Mouse (Mus musculus): Measurements from ENCODE around the gene Dmrtc2. TPM values are rescaled to one million over a fixed set of nuclear protein-coding genes. Genes with fewer than 3 reads are reported as not detected.
A peak's percentile ranks its signal among the peaks of the same experiment; 100 is the strongest.
"Not testable (repeated sequence)": the region's sequence is repeated elsewhere in the genome, so short reads cannot be mapped to it uniquely, and the experiment has no call there.

The Dmrtc2 gene
- not detected in 2 replicates for polyA plus RNA-seq (2016; fragmentation: Nextera tagmentation; extraction: Ambion mirVana)

DNA sequence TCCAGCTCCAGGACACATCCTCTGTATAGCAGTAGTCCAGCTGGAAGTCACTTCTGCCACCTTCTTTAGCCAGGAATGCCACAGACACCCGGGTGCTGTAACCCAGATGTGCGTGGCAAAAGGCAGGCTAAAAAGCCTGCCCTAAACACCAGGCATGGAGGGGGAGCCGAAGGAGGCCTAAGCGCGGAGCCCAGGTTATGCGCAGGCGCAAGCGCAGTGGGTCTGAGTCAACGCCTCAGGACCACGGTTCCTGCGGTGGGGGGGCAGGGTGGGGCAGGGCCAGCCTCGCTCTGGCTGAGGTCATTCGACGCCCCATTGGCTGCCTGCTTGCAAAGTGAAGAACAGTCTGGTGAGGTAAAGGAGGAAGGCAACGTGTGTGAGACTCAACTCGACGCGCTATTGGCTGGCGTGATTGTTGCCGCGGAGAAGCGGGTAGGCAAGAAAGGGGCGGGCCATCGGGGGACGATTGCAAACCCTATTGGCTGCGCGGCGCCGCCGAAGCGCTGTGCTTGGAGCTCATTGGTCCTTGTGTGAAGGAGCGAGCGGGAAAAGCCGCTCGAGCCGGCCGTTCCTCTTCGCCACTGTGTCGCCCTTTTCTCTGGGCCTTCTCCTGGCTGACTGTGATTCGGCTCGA, at the start of gene Dmrtc2, which contains the start of gene Lypd4:
Gene Dmrtc2, plus strand, starts transcription at position 526 of the 634 bp plus-strand sequence.
Gene Lypd4, minus strand, starts transcription at position 410 of the 634 bp plus-strand sequence.
- 0 out of 2 replicates have a peak within 1 kb of the TSS, but pooled peaks have one; percentile 12 for H3K4me3 ChIP-seq
- H3K9me3 ChIP-seq = peaks cover 4% of the 10 kb centered on the region; the same call in 1 of the 2 replicates
- H3K27ac ChIP-seq = no peak within 1 kb of the TSS
- peaks cover 52% of the 10 kb centered on the region for H3K27me3 ChIP-seq (ENCODE audit: insufficient read depth, poor library complexity, severe bottlenecking)
- WGBS = 46% methylated on average over 41 of the region's 41 CpGs
- H3K36me3 ChIP-seq = no peaks in the 10 kb centered on the region
- no peak for DNase-seq (ENCODE audit: low spot score)
- H3K4me1 ChIP-seq = 0 out of 2 replicates have a peak, but pooled peaks cover 5% of the 10 kb centered on the region

DNA sequence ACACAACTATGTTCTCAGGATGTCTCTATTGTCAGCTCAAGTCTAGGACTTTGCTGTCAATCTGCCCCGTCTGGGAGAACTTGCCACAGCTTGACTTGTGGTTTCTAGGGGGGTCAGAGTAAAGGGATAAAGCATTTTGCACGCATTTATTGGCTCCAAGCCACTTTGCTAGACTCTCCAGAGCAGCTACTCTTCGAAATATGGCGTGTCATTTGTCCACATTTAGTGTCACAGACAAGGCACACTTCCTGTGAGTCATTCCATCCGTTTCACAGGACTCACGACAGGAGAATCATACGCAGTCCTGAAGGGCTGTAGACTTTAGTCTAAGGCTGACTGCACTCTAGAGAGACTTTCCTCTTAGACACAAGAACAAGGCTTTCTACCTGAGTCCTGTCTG, 45.4 kb upstream of the Dmrtc2 start:
- 66% methylated on average over 7 of the region's 7 CpGs for WGBS
- Histone ChIP-seq H3K9me3 (no peaks in the 10 kb centered on the region), H3K4me1 (no peaks in the 10 kb centered on the region), H3K4me3 (no peak overlapping the region), H3K36me3 (no peaks in the 10 kb centered on the region), H3K27ac (no peak overlapping the region), H3K27me3 (ENCODE audit: insufficient read depth, poor library complexity, severe bottlenecking) (no peaks in the 10 kb centered on the region)
- DNase-seq (ENCODE audit: low spot score) = no peak

DNA sequence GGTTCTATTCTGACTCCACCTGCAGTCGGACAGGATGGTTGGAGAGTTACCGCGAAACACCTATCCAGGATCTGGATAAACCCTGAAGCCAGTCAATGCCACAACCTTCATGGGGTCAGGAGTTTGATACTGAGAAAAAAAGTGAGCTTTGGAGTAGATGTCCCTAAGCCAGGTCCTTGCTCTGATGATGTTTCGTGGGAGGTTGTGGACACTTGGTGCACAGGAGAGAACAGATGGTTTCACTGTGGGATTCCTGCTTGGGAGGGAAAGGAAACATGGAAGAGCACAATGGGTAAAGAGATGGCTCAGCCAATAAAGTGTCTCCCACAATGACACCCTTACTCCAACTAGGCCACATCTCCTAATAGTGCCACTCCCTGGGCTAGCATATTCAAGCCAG, 42.7 kb upstream of the Dmrtc2 start:
- no peaks in the 10 kb centered on the region for H3K9me3 ChIP-seq
- no peaks in the 10 kb centered on the region for H3K36me3 ChIP-seq
- 84% methylated on average over 4 of the region's 4 CpGs for WGBS
- no peak overlapping the region for H3K27ac ChIP-seq
- no peaks in the 10 kb centered on the region for H3K4me1 ChIP-seq
- H3K4me3 ChIP-seq = no peak overlapping the region
- no peak for DNase-seq (ENCODE audit: low spot score)
- no peaks in the 10 kb centered on the region for H3K27me3 ChIP-seq (ENCODE audit: insufficient read depth, poor library complexity, severe bottlenecking)

DNA sequence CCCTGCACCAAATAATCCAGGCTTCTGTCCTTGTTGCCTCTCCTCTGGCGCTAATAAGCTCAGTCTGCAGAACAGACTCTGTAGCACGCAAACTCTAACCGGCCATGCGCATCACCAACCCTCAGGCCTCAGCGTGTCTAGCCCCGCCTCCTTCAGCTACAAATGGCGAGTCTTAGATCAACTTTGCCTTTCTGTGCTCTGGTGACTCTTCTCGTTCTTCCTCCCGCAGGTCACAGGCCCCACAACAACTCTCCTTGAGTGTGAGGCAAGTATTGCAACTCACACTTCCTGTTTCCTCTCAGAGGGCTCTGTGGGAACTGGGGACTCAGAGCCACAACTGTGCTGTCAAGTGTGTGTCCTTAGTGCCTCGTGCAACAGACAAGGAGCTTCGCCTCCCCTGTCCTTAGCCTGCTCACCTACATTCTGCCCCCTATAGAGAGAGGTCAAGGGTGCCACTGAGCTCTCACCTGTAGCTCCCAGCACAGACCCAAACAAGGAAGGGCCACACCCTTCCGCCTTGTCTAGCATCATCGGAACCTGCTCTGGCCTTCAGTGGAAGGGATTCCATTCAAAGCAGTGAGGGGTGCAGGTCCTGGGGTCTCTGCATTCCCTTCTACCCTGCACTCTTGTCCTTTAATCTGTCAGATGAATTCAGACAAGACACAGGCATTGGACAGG, 31.0 kb upstream of the Dmrtc2 start:
- H3K36me3 ChIP-seq; DNase-seq (ENCODE audit: low spot score); H3K27me3 ChIP-seq (ENCODE audit: insufficient read depth, poor library complexity, severe bottlenecking); H3K27ac ChIP-seq; H3K4me1 ChIP-seq; H3K9me3 ChIP-seq; H3K4me3 ChIP-seq: not testable (repeated sequence)
- WGBS = 62% methylated on average over 13 of the region's 13 CpGs

DNA sequence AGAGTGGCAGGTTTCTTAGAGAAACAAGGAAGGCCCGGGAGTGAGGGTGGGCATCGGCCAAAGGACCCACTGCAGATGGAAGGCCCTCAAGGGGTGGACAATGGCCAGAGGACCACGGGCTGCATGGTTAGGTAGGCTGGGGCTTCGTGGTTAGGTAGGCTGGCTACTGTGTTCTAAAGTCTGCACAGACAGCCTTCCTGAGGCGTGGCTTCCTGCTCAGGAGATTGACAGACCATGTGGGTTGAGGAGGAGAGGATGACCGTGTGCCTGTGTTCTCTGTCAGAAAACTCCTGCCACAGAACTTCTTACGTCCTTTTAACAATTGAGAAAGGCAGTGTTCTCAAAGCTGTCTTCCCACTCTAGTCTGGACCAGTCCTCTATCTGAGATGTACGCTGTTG, 30.4 kb upstream of the Dmrtc2 start:
- Histone ChIP-seq H3K4me3 (no peak overlapping the region), H3K9me3 (no peaks in the 10 kb centered on the region), H3K36me3 (no peaks in the 10 kb centered on the region), H3K27me3 (ENCODE audit: insufficient read depth, poor library complexity, severe bottlenecking) (no peaks in the 10 kb centered on the region), H3K27ac (no peak overlapping the region), H3K4me1 (no peaks in the 10 kb centered on the region)
- 72% methylated on average over 8 of the region's 8 CpGs for WGBS
- DNase-seq (ENCODE audit: low spot score) = no peak

DNA sequence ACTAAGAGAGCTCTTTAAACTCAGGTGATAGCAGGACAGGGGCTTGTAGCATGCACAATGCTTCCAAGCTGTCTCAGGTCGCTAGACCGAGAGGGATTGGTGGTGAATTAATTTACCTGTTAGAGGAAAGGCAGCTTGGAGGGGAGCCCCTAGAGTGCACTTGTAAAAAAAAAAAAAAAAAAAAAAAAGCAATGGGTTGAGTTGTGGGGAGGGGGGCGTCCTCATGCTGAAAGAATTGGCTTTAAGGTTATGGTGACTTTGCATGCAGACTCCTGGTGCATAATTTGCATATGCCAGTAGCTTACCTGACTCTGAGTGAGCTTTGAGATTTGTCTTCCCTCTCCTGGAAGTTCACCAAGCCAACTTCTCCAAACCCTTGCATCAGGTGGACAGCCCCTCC, 29.5 kb upstream of the Dmrtc2 start:
- no peaks in the 10 kb centered on the region for H3K36me3 ChIP-seq
- H3K9me3 ChIP-seq = no peaks in the 10 kb centered on the region
- no peaks in the 10 kb centered on the region for H3K4me1 ChIP-seq
- WGBS = 51% methylated on average over 3 of the region's 3 CpGs
- no peak for DNase-seq (ENCODE audit: low spot score)
- no peak overlapping the region for H3K27ac ChIP-seq
- no peak overlapping the region for H3K4me3 ChIP-seq
- H3K27me3 ChIP-seq (ENCODE audit: insufficient read depth, poor library complexity, severe bottlenecking) = no peaks in the 10 kb centered on the region

DNA sequence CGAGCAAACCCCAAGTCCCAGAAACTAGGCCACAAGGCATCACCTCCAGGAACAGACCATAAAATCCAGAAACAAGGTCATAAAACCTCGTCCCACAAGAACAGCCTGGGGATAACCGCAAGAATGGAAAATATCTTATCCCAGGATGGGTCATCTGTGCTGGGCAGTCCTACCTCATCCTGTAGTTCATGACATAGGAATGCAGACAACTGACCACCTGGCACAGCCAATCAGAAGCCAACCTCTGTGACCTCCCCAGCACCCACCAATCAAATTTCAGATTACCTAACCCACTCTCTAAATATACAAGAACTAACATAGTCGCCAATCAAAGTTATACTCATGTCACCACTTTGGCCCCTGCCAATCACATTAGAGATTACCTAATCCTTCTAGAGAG, 28.8 kb upstream of the Dmrtc2 start:
- Histone ChIP-seq H3K27me3 (ENCODE audit: insufficient read depth, poor library complexity, severe bottlenecking) (no peaks in the 10 kb centered on the region), H3K27ac (no peak overlapping the region), H3K9me3 (no peaks in the 10 kb centered on the region), H3K4me1 (peaks cover 2% of the 10 kb centered on the region; the same call in 1 of the 2 replicates), H3K4me3 (no peak overlapping the region), H3K36me3 (no peaks in the 10 kb centered on the region)
- 71% methylated on average over 4 of the region's 4 CpGs for WGBS
- DNase-seq (ENCODE audit: low spot score) = no peak

DNA sequence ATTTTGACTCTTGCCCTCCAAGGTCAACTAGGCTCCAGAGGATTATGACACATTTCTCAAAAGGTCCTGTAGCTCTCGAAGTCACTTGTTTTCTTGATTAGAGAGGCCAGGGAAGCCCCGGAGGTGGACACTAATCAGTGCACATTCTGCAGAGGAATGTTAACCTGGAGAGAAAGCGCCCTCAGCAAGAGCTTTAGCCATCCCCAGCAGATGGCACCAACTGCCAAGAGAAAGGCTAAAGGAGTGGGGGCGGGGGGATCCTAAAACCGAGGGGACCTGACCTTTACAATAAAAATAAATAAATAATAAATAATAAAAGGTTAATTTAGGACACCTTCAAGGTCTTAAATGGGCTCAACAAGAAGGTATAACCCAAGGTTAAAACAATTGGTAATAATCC, 25.7 kb upstream of the Dmrtc2 start:
- peaks cover 2% of the 10 kb centered on the region; the same call in 1 of the 2 replicates for H3K4me1 ChIP-seq
- H3K9me3 ChIP-seq = no peaks in the 10 kb centered on the region
- 44% methylated on average over 5 of the region's 5 CpGs for WGBS
- no peaks in the 10 kb centered on the region for H3K36me3 ChIP-seq
- H3K27me3 ChIP-seq (ENCODE audit: insufficient read depth, poor library complexity, severe bottlenecking) = no peaks in the 10 kb centered on the region
- H3K4me3 ChIP-seq = no peak overlapping the region
- no peak for DNase-seq (ENCODE audit: low spot score)
- no peak overlapping the region for H3K27ac ChIP-seq

DNA sequence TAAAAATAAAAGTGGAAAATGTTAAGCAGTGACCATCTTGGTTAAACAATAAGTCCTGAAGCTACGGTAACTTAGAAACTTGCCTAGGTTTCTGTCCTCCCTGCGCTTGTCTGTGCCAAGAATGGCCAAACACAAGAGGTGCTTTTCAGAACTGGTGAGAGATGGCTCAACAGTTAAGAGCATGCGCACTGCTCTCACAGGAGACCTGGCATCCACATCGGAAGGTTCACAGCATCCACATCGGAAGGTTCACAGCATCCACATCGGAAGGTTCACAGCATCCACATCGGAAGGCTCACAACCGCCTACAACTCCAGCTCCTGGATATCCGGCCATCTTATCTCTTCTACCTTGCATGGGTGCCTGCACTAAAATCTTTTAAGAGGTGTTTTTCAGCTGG, 24.7 kb upstream of the Dmrtc2 start:
- Histone ChIP-seq H3K36me3 (no peaks in the 10 kb centered on the region), H3K9me3 (no peaks in the 10 kb centered on the region), H3K27ac (no peak overlapping the region), H3K4me3 (no peak overlapping the region), H3K27me3 (ENCODE audit: insufficient read depth, poor library complexity, severe bottlenecking) (no peaks in the 10 kb centered on the region), H3K4me1 (peaks cover 5% of the 10 kb centered on the region; the same call in 1 of the 2 replicates)
- DNase-seq (ENCODE audit: low spot score) = no peak
- 76% methylated on average over 9 of the region's 9 CpGs for whole genome bisulfite sequencing

DNA sequence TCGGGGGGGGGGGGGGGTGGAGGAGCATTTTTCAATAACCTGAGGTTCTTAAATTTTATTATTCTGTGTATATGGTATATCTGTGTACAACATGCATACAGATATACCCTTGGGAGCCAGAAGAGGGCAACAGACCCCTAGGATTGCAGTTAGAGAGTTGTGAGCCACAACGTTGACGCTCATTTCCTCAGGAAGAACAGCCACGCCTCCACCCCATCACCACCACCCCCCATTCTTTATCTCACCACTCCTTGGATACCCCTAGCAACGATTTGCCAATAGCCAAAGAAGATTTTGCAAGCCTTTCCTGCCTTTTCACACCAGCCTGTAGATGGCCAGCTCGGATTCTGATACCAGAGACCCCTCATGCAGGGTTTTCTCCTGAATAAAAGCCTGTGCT, 24.1 kb upstream of the Dmrtc2 start:
- WGBS = 6% methylated on average over 6 of the region's 6 CpGs
- no peaks in the 10 kb centered on the region for H3K36me3 ChIP-seq
- peaks cover 6% of the 10 kb centered on the region; the same call in 1 of the 2 replicates for H3K4me1 ChIP-seq
- H3K27ac ChIP-seq = no peak overlapping the region
- H3K9me3 ChIP-seq = no peaks in the 10 kb centered on the region
- peak; percentile 85 for DNase-seq (ENCODE audit: low spot score)
- H3K27me3 ChIP-seq (ENCODE audit: insufficient read depth, poor library complexity, severe bottlenecking) = no peaks in the 10 kb centered on the region
- no peak overlapping the region for H3K4me3 ChIP-seq

DNA sequence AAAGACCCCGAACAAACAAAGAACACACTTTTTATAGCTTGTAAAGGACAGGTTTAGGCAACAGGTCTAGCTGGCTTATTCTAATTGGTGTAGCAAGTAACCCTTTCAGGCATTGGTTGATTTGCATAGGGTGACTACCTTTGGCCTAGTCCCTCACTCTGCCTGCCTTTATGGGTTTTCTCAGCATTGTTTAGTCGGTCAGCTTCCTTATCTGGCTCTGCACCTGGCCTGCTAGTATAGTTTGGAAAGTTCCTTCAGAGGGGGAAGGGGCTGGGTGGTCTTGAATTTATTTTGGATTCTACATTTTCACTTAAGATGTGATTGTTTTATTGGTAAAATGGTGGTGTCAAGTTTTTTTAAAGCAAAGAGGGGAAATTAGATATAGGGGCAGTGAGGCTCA, 23.3 kb upstream of the Dmrtc2 start:
- H3K4me3 ChIP-seq; H3K4me1 ChIP-seq; H3K9me3 ChIP-seq; H3K36me3 ChIP-seq; H3K27me3 ChIP-seq (ENCODE audit: insufficient read depth, poor library complexity, severe bottlenecking); H3K27ac ChIP-seq; DNase-seq (ENCODE audit: low spot score): not testable (repeated sequence)
- WGBS = 27% methylated on average over 2 of the region's 2 CpGs

DNA sequence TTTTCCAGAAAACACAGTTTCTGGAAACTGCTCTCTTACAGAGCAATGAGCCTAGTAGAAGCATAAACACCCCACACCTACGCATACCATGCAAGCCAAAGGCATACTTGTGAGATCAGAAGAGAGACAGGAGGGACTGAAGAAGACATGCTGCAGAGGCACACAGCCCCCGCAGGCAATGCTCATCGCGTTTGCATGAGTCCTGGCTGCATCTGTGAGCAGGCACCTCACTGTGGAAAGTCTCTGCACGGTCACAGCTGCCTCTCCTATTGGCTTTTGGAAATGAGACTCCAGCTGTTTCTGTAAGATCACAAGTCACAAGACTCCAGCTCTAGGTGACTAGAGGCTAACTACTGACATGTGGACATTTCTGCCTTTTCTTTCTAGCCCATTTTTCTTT, 19.7 kb upstream of the Dmrtc2 start:
- no peaks in the 10 kb centered on the region for H3K36me3 ChIP-seq
- H3K4me1 ChIP-seq = peaks cover 21% of the 10 kb centered on the region
- H3K4me3 ChIP-seq = no peak overlapping the region
- WGBS = 17% methylated on average over 5 of the region's 5 CpGs
- DNase-seq (ENCODE audit: low spot score) = peak; percentile 89
- peak overlapping the region; percentile 42 for H3K27ac ChIP-seq
- H3K27me3 ChIP-seq (ENCODE audit: insufficient read depth, poor library complexity, severe bottlenecking) = no peaks in the 10 kb centered on the region
- H3K9me3 ChIP-seq = no peaks in the 10 kb centered on the region

DNA sequence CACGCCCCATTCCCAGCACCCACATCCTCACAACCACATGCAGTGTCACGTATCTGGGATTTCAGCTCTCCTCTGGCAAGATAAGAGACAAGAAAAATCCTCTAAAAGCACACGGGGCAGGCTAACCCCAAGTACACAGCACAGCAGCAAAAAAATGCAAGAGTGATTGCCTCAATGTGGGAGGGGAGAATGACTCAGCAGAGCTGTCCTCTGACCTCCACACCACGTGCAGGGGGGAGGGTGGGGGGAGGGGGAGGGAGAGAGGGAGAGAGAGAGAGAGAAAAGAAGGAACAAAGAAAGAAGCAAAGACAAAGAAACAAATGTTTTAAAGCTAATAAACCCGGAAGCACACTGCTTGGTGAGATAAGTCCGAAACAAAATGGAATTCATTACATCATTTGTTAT, 19.0 kb upstream of the Dmrtc2 start:
- peak overlapping the region; percentile 60; the same call in 1 of the 2 replicates for H3K27ac ChIP-seq
- 31% methylated on average over 6 of the region's 6 CpGs for WGBS
- no peaks in the 10 kb centered on the region for H3K36me3 ChIP-seq
- H3K27me3 ChIP-seq (ENCODE audit: insufficient read depth, poor library complexity, severe bottlenecking) = no peaks in the 10 kb centered on the region
- peak; percentile 89 for DNase-seq (ENCODE audit: low spot score)
- H3K9me3 ChIP-seq = no peaks in the 10 kb centered on the region
- H3K4me3 ChIP-seq = no peak overlapping the region
- H3K4me1 ChIP-seq = peaks cover 20% of the 10 kb centered on the region
